Mouse (Mus musculus): ENCODE measurements around the gene Rgs10. TPM values are rescaled to one million over a fixed set of nuclear protein-coding genes. Genes with fewer than 3 reads are reported as not detected.

The Rgs10 gene
- 18.1 and 20.5 TPM in 2 replicates for polyA plus RNA-seq (2012; rRNA removed; ENCODE audit: low replicate concordance)

GRCm38 (mm10) chr7:128417930-128418779 is at the start of gene Rgs10:
Gene Rgs10 (minus strand): TSS chr7:128418758.

GRCm38 (mm10) chr7:128461285-128462215 is 43.0 kb upstream of the Rgs10 start, which contains the start of gene Tial1:
Gene Tial1 (minus strand): TSS chr7:128461717.

Other genes with a start within 250 kb of the Rgs10 start
- gene Cox6a2, start 212.4 kb downstream of the Rgs10 start, polyA plus RNA-seq (2012; rRNA removed; ENCODE audit: low replicate concordance) = 16.9 and 867 TPM in 2 replicates
- gene Armc5, start 181.4 kb downstream of the Rgs10 start, polyA plus RNA-seq (2012; rRNA removed; ENCODE audit: low replicate concordance) = 28.0 and 53.1 TPM in 2 replicates
- 2.0 and 3.5 TPM in 2 replicates for gene 9130023H24Rik, start 180.7 kb downstream of the Rgs10 start, polyA plus RNA-seq (2012; rRNA removed; ENCODE audit: low replicate concordance)
- 37.4 and 73.3 TPM in 2 replicates for gene Tgfb1i1, start 171.9 kb downstream of the Rgs10 start, polyA plus RNA-seq (2012; rRNA removed; ENCODE audit: low replicate concordance)
- 0.07 TPM in 1 of 2 replicates, not detected in the other for gene Slc5a2, start 153.1 kb downstream of the Rgs10 start, polyA plus RNA-seq (2012; rRNA removed; ENCODE audit: low replicate concordance)
- 48.0 and 53.6 TPM in 2 replicates for gene BC017158, start 120.6 kb downstream of the Rgs10 start, polyA plus RNA-seq (2012; rRNA removed; ENCODE audit: low replicate concordance)
- 20.6 and 30.6 TPM in 2 replicates for gene Tial1, start 43.0 kb upstream of the Rgs10 start, polyA plus RNA-seq (2012; rRNA removed; ENCODE audit: low replicate concordance)
- 45.5 and 54.1 TPM in 2 replicates for gene Bag3, start 104.9 kb upstream of the Rgs10 start, polyA plus RNA-seq (2012; rRNA removed; ENCODE audit: low replicate concordance)
- 5.9 and 8.1 TPM in 2 replicates for gene Inpp5f, start 192.6 kb upstream of the Rgs10 start, polyA plus RNA-seq (2012; rRNA removed; ENCODE audit: low replicate concordance)

Data from mammary gland, adult 2 months (tissue).